Mouse (Mus musculus): ENCODE data around the gene Ppp4r3a.
"Not testable (repeated sequence)": the region's sequence is repeated elsewhere in the genome, so short reads cannot be mapped to it uniquely, and the experiment has no call there.

DNA sequence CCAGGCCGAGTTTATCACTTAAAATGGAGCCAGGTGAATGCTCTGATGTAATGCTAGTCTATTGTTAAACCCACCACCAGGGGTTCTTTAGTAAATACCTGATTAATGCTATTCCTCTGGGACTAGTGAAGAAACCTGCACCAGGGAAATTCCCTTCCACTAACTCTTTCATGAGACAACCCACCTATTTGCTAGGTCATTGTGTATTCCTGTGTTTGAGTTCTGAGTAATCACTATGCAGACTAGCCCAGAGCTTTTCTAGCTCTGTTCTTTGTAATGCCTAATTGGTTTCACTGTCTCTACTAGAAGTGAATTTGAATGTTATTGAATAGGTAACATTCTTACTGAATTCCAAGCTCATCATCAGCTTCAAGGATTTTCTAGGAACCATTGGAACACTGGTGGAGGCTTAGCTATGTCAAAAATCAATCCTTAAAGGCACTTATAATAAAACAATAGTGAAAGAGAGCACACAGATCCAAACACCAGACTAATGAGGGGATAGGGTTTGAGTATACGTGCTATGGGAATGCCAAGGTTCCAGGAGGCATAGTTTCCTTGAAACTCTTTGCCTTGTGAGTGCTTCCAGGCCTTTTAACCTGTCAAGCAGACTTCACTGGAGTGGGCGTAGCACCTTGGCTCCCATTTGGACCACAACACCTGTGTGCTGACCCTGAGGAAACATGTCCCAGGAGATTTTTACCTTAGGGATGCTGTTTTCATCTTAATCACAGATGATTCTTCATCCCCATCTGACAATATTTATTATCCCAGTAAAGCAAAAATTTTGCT, 26.5 kb upstream of the Ppp4r3a start:
- TF ChIP-seq CTCF, POLR2A (IDR thresholded peaks at IDR 0.05; ENCODE audit: extremely low read depth, insufficient read depth, low read length): not testable (repeated sequence)
